Mouse (Mus musculus): ENCODE results near the gene Lrba.

Gene Lrba

DNA sequence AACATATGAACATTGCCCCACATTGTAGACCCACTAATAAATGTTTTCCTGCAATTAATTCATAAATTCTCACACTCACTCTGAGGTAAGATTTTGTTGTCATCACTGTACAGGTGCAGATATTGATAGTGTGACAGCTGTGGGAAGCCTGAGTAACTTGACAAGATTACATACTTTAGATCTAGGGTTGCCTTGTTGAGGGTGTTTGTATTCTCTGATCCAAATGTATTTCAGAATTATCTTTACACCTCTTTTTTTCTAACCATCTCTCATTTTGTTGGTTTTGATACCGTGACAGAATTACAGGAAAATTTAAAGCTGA lies 336.5 kb downstream of the Lrba start:
- no peak for DNase-seq

DNA sequence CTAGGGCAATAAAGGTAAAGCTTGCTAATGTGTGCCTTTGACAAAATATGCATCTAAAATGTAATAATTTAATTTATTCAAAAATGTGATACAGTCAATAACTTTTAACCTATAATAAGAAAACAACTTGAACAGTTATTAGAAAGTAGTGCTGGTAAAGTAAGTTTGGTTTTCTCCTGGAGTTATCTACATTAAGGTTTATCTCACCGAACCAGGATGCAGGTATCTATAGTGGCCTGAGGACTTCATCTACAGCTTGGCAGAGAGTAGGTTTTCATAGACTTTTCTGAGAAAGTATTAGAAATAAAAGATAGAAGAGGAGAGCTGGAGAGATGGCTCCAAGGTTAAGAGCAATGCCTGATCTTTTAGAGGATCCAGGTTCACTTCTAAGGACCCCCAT lies 336.9 kb downstream of the Lrba start:
- DNase-seq, result no peak

DNA sequence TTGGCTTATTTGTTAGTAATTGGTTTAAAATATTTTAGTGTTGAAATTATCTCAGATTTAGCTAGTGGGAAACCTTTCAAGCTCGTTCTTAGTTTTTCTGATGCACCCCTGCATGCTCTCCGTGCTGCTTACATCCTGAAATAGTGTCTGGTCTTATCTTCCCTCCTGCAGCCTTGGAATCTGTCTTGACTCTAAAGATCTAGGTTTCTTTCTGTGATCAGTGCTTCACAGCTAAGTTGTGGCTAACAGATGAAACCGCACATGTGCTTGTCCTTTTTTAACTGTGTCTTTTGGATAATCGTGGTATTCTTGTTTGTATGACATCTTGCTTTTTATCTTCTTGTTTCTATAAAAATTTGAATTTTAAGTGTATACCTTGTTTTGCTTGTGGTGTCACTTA lies 342.8 kb downstream of the Lrba start:
- DNase-seq, result no peak

DNA sequence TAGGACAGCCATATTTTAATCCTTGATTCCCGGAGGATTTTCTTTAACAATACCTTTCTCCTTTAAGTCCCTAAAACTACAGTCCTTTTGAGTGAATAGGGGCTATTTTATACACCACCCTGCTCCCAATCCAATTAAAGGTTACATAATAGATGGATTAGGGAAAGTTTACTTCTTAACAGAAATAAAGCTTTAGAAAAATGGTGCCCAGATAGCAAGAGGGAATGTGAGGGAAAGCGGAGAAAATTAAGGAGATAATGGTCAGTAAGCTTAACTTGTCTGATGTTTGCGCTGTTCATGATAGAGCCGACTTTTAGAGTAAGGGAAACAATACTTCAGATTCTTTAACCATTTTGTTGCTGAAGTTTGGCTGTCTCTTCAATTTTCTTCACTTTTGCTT lies 347.0 kb downstream of the Lrba start:
- no peak for DNase-seq

DNA sequence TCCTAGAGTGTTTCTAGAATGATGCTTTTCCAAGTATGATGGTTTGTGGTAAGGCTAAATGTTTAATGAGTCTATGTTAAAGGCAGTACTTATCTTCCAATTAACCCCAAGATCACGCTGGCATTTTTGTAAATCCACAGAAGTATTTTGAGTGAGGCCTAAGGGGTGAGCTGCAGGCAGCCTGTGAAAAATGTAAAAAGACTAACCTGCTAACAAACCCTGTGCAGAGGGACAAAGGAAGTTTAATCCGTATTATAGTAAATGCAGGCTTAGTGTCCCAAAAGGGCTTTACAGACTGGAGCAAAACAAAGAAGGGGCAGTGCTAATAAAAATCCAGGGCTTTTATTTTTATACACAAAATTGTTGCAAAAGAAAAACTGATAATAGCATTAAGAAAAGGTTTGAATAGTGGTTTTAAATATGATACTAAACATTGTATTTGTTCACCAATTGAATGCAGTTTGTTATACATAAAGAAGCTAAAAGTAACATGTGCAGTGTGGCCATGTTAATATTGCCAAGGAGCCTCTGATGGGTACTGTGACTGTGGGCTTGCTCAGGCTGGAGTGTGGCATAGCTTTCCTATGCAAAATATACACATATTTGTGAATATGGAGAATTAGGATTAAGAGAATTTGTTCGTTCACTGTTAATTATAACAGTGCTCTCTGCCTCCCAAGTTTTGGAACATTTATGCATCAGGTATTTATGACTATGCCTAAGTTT lies 348.2 kb downstream of the Lrba start:
- no peak for DNase-seq

DNA sequence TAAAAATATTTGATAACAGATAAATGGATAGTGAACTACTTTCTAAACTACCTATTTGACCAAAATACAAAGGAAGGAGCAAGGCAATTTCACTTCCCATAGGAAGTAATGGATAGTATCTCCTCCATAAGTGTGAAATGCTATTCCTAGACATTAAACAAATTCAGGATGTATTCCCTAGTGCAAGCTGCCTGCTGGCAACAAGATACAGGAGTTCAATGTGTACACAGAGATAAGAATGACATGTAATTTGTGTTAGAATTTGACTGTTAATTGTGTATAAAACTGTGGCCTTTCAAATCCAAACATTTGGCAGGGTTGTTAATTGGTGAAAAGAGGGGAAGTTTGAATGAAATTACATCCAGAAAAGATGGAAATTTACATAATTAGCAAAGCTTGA lies 350.8 kb downstream of the Lrba start:
- DNase-seq, result no peak

DNA sequence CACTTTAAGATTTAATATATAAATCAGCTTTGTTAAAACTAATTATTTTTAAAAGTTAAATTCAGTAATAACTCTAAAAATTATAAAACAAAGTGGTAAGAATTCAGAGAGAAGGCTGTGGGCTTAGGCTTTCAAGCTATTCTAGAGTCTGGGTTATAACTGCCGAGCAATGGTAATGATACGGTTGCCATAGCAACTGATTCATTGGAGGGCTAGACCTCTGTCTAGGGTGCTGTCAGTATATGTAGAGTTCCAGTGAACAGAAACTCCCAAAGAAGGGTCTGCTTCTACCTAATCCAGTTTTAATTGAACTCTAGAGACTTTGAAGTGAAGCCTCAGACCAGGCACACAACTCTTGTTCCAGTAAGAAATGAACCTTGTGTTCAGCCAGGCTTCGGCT lies 377.8 kb downstream of the Lrba start:
- no peak for DNase-seq

DNA sequence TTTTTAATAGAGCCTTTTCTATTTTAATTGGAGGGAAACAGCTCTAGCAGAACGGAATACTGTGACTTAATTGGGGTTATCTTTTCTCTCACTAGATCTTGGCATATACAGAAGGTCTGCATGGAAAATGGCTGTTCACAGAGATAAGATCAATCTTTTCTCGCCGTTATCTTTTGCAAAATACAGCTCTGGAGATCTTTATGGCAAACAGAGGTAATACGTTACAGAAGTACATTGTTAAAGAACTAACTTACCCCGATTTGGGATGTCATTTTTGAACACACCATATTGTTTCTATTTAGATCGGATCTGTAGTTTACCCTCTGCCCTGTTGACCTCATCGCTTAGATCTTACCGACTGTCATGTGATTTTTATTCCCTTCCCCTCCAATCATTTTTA lies 381.3 kb downstream of the Lrba start:
- DNase-seq, result no peak

DNA sequence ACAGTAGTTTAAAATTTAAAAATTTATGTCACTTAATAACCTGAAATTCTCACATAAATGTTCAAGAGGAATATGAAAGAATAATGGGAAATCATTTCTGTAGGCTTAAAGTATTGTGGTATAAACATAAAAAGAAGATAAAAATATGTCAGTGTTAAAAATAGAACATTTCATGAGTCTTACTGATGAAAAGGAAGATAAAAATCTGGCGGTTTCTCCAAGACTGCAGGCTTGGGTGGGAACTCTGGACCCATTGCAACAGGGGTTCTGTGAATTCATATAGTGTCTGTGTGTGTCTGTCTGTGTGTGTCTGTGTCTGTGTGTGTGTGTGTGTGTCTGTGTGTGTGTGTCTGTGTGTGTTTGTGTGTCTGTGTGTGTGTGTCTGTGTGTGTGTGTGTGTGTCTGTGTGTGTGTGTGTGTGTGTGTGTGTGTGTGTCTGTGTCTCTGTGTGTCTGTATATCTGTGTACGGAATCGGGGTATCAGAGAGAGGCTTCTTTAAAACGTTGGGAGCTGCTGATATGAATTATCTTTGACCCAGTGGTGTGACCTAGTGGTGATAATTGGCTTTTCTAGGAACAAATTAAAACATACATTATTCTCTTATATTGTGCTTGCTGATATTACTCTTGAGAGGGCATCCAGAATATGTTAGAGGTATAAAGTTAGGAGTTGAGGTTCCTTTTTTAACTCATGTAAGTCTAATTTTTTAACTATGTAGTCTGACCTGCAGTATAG lies 402.7 kb downstream of the Lrba start:
- no peak for DNase-seq

DNA sequence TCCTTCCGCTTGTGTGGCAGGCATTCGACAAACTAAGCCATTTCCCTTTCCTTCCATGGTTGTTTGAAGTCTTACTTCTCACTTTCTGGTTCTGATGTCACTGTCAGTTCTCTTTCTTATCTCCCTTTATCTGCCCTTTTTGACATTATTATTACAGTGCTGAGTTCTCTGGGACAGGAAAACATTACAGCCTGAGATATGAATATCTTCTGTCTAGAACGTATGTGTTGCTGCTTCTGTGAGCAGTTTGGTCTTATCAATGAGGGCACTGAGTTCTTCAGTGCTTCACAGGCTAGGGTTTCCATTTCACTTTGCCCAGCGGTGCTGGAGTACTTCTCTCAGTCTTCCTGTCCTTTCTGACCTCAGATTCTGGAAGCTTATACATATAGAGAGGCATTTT lies 404.9 kb downstream of the Lrba start:
- DNase-seq, result no peak

DNA sequence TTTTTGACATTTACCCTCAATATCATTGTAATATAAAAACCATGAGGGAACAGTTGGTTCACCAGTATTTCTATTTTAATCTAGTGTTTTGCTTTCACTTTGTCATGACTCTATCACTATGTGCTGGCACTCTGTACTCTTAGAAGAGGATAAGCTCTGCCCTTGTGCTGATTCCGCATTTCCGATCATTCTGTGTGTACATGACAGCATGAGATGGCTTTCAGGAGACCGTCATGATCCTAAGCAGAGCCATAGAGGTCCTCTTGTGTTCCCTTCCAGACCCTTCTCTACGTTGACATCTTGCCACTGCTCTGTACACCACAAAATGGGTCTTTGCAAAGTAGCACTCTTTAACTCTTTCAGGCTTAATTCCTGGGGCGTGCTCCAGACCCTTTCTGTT lies 411.0 kb downstream of the Lrba start:
- no peak for DNase-seq

DNA sequence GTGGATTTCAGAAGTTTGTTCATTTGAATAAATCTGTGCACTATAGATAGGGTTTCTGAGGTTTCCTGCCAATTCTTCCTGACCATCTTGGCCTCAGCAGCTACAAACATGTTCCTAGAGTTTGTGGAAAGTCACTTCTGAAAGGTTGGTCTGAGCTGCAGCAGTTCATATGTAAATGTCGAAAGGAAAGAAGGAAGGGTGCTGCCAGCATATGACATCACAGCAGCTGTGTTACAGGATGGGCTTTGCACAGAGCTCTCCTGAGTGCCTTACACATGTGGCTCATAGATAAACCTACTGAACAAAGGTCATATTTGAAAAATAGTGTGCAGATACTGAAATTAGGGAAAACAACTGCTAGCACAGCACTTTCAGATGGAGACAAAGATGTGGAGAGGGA lies 411.5 kb downstream of the Lrba start:
- no peak for DNase-seq

DNA sequence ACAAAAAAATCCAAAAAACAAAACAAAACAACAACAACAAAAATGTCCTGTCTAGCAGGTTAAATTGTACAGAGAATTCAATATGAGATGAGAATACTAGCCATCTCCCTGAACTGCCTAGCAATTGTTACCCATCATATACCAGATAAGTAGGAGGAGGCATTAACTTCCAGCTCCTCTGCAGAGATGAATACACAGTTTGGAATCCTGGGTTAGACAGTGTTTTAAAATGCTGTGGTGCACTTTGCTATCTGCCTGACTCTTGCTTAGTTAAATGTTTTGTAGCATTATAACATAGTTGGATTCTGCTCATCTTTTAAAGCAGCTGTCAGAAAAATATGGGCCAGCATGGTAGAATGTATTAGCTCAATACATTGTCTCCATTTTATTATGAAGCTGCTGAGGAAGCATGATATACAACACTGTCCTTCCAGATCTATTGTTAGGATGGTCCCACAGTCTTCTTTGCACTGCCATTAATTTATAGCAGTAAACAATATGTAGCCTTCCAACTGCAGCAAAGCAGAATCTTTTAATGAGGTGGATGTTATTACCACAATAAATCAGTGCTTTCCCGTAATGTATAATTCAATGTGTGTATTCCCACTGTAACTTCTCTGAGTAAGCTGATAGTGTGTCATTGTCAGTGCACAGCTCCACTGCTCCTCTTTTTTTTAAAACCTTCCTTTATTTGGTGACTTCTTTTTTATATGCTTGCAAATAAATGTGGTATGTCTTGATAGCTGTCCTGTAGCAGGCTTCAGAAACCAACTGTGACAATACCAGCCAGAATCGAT lies 414.3 kb downstream of the Lrba start:
- DNase-seq, result no peak

DNA sequence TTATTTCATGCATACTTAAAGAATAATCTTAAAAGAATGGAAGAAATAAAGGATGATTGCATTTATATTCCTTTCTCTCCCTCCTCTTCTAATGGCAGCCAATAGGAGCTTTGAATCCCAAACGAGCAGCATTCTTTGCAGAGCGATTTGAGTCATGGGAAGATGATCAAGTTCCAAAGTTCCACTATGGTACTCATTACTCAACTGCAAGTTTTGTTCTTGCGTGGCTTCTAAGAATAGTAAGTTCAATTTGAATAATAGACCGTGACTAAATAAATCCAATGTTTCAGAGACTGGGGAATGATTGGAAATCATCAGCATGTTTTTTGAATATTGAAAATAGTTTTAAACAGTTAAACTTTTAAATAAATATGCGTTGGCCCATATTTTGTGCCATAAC lies 416.9 kb downstream of the Lrba start:
- no peak for DNase-seq

DNA sequence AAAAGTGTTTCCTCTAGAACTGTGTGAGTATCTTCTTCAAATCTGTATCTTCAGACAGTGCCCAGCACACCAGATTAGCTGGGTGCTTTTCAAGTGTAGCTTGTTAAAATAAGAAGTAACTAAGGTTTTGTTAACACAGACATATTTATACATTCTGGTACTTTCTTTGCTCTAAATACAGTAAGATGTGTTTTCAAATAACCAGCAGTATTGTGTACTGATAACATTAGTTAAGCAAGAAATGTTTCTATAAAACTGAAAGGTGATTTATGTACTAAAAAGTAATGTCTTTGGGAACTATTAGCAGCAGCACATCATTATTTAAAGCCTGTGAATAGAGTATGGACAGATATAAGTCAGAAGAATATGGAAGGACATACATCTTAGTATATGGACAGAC lies 417.3 kb downstream of the Lrba start:
- DNase-seq, result no peak

DNA sequence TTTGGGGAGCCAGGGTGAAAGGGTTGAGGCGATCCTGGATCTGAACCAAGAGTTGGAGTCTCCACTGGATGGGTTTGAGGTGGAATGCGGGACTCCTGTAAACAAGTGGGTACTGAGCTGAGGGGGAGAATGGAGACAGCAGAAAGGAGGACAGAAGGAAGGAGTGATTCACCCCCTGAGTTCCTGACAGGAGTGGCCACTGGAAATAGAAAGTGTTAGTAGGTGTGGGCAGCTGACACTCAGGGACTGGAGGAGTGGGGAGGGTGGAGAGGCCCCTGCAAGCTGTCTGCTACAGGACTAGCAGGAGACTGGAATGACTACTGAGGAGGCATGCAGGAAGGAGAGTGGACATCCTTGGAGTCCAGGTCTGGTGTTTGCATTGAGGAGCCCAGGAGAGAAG lies 422.3 kb downstream of the Lrba start:
- no peak for DNase-seq

DNA sequence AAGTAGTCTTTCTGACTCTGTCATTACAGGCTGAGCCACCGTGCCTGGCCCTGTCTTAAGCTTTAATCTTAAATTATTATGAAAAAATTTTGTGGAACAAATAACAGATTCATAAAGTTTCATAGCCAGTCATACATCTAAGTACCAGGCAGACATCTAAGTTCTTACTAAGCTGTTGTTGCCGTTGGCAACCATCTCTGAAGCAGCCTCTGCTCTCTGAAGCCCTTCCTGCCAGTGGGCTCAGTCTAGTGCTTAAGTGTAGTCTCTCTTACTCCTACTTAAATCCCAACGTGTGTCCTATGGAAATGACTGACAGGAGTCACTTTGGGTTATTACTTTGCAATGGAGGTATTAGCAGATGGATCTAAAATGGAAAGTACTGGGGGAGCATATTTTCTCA lies 426.5 kb downstream of the Lrba start:
- DNase-seq, result no peak

DNA sequence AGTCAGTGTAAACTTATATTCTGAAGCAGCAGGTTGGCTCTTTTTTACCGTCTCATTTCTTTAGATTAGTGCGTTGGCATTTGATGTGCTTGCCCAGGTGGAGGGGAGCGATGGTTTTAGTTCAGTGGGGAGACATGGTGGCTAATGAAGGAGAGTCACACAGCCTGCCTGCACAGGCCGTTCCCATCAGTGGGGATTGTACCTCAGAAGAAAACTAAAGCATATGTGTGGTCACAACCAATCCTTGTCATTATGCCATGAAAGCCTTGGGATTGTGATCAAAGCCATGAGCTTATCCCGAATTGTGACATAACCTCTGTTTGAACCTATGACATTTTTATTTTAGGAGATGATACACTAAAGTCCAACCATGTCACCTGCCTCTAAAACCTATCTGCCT lies 434.8 kb downstream of the Lrba start:
- DNase-seq, result no peak

DNA sequence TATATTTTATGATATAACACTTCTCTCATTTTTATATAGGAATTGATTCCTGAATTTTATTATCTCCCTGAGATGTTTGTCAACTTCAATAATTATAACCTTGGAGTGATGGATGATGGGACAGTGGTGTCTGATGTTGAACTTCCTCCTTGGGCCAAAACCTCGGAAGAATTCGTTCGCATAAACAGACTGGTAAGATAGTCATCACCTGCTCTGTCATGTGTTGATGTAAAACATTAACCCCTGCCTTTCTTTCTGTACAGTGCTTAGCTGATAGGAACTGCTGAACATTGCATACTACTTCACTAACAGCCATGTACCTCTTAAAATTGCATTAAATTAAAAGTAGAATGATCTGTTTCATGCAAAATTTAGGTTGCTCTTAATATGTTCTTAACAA lies 439.9 kb downstream of the Lrba start:
- DNase-seq, result no peak

DNA sequence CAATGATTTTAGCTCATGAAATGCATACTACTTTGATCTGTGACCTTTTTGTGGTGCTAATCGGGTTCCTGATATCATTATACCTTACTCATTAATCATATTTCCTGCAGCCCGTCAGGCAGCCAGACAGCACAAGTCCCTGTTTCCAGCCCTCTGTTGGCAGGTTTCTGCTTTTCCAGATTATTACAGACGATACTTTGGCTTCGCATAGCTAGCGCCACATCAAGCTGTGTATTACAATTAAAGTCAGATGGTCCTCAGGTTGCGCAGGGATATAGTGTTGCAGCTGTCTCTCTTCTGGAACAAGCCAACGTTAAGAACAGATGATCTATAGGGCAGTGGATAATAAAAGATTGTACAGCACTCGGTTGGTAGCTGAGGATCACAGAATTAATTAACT lies 443.7 kb downstream of the Lrba start:
- DNase-seq, result no peak

DNA sequence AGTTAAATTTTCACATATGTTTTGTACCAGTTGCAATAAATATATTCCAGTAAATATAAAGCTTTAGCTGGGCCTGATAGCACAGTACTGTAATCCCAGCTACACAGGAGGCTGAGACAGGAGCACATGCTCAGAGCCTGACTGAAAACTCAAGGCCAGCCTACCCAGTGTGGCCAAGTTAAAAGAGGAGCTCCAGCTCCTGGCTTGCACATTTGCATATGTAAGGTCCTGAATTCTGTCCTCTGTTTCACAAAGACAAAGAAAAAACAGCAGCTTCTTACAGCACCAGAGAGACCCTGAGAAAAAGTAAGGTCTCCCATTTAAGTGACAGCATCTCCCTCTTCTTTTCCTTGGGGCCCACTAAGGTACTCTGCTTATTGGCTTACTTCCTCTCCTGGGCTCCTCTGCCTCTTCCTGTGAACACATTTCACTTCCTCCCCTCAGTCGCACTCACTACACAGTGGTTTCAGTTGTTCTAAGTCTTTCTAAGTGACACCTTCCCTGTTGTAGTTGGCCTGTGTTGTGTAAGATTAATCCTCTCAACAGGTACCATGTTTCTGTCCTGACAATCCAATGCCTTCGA lies 453.2 kb downstream of the Lrba start:
- no peak for DNase-seq

DNA sequence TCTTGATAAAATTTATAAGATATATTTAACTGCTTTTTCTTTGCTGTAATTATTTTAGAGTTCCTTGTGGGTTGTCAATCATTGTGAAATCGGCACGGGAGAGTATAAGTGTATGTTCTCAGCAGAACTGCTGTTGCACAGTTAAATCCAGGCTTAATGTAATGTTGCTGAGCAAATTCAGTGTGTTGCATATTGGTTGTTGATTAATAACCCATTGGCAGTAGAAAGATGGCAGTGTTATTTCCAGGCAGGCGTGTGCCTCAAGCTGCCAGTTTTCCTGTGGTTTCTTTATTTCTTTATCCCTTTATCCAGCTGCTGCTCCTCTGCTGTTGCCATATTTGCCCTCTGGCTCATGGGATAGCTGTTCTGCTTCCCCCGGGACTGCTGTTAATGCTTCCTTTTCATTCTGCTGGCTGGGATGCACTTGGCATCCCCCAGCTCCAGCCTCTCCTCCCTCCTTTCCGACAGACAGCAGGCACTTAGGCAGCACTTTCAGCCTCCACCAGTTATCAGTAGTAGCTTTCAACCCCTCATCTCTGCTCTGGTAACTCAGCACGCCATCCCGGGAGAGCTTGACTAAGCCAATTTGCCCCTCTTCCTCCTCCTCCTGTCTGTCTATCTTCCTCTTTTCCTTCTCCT lies 463.2 kb downstream of the Lrba start:
- DNase-seq, result peak; percentile 17

DNA sequence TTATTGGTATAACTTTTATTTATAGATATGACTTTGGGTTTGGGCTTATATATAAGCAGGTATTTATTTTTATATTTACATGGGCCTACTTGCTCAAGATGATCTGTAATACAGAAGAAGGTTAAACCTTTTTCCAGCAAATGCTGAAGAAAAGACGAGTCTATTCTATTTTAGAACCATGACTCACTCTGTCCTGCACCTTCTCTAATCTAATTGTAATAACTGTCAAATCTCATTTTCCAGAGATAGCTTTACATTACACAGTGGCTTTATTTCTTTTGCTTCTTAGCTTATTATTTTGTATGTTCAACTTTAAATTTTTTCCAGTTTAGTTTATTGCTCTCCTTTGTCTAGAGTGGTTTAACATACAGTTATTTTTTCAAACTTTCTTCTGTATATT lies 464.0 kb downstream of the Lrba start:
- DNase-seq, result no peak

Measured in cerebellum, adult 9-10 months (tissue).